Mouse (Mus musculus): Measurements from ENCODE around the gene Cd300ld3.
A peak's percentile ranks its signal among the peaks of the same experiment; 100 is the strongest.
"Not testable (repeated sequence)": the region's sequence is repeated elsewhere in the genome, so short reads cannot be mapped to it uniquely, and the experiment has no call there.

Cd300ld3 gene

DNA sequence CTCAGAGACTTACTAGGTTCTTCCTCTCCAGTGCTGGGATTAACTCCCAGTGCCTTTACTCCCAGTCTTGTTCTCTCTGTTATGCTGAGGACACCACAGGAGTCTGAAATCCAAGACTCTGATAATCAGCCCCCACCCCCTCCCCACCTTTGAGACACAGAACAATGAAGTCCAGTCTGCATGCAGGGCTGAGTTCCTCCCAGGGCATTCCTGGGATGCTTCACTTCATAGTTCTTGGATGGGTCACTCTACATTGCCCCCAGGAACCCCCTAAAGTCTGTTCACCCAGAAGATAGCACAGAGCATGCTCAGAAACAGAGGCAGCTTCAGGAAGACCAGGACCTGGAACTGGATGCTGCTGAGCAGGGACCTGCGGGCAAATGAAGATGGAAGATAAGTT is 4.8 kb upstream of the Cd300ld3 start:
- DNase-seq (ENCODE audit: low spot score) = no peak

DNA sequence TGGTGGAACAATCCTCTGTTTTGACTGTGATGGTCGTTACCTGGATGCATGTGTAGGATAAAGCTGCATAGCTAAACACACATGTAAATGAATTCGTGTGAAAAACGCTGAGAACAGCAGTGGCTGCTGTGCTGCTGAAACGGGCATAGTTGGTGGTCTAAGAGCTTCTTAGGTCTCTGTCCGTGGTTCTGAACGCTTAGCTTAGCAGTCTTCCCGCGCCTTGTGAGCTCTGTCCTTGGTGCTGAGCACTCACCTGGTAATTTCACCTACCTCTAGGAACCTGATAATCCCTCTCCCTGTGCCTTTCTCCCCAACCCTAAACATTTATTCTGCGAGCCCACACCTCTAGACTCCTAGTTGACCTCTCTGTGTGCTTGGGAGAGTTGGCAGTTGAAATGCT is 4.0 kb upstream of the Cd300ld3 start:
- DNase-seq (ENCODE audit: low spot score) = peak; percentile 42

DNA sequence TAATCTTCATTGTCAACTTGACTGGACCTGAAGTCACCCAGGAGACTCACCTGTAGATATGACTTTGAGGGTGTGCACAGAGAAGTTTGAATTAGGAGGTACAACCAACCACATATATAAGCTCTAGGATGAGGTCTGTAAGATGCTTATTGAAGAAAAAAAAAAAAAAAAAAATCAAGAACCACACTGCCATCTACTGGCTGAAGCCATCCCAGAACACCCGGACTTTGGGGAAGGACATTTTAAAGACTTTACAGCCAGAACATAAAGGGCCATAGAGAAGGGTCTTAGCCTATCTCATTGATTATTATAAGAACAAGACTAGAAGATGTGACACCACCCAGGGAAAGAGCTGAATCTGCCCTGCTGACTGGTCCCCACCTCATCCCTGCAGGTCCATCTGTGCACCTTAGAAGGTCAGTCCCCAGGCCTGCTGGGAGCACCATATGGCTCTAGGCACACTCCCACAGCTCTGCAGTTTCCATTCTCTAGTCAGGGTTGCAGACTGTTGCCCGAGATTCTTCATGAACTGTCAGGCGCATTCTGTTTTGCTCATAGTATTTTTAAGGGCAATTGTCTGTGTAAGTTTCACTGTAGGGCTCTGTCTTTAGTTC is 1.2 kb upstream of the Cd300ld3 start:
- no peak for DNase-seq (ENCODE audit: low spot score)

DNA sequence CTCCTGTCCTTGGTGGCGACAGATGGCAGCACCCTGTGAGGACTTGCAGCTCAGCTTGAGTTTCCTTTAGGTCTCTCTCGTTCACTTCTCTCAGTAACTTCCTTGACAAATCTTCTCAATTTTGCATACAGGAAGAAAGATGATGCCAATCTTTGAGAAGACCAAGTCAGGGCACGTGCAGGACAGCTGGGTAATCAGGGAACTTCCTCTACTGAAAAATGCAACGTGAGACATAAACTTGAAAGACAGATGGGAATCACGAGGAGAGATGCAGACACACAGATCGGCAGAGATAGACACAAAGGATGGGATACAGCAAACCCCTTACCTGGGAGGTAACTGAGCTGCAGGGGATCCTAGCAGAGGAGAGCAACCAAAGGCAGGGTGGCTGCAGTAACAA is 10.5 kb downstream of the Cd300ld3 start, which contains the start of gene Cd300ld5:
Cd300ld5 (minus strand) TSS at position 101 of the 400 bp plus-strand sequence.
- DNase-seq (ENCODE audit: low spot score) = not testable (repeated sequence)

DNA sequence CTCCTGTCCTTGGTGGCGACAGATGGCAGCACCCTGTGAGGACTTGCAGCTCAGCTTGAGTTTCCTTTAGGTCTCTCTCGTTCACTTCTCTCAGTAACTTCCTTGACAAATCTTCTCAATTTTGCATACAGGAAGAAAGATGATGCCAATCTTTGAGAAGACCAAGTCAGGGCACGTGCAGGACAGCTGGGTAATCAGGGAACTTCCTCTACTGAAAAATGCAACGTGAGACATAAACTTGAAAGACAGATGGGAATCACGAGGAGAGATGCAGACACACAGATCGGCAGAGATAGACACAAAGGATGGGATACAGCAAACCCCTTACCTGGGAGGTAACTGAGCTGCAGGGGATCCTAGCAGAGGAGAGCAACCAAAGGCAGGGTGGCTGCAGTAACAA is 21.3 kb downstream of the Cd300ld3 start, which contains the start of gene Cd300ld4:
Cd300ld4 (minus strand) TSS at position 101 of the 400 bp plus-strand sequence.
- not testable (repeated sequence) for DNase-seq (ENCODE audit: low spot score)

DNA sequence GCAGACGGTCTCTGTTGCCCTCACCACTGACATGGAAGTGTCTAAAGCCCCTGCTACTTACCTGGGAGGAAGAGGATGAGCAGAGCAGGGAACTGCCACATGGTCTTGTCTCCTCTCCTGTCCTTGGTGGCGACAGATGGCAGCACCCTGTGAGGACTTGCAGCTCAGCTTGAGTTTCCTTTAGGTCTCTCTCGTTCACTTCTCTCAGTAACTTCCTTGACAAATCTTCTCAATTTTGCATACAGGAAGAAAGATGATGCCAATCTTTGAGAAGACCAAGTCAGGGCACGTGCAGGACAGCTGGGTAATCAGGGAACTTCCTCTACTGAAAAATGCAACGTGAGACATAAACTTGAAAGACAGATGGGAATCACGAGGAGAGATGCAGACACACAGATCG is 32.1 kb downstream of the Cd300ld3 start, which contains the start of gene Cd300ld2:
Cd300ld2 (minus strand) TSS at position 101 of the 400 bp plus-strand sequence.
- not testable (repeated sequence) for DNase-seq (ENCODE audit: low spot score)

DNA sequence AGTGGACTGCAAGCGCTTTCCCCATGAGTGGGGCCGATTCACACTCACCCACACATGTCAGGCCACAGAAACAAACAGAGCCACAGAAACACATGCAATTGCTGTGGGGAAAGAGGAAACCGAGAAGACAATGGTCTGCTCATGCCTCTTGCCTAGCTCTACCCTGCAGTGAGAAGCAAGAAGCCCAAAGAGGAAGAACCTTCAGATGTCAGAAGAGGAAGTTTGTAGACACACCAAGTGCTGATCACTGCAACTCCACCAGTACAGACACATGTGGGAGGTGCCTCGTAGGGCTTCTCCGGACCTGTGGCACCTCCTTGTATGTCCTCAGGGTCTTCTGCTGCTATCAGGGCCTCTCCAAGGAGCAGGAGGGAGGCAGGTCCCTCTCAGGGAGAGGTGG is 44.1 kb downstream of the Cd300ld3 start:
- no peak for DNase-seq (ENCODE audit: low spot score)

DNA sequence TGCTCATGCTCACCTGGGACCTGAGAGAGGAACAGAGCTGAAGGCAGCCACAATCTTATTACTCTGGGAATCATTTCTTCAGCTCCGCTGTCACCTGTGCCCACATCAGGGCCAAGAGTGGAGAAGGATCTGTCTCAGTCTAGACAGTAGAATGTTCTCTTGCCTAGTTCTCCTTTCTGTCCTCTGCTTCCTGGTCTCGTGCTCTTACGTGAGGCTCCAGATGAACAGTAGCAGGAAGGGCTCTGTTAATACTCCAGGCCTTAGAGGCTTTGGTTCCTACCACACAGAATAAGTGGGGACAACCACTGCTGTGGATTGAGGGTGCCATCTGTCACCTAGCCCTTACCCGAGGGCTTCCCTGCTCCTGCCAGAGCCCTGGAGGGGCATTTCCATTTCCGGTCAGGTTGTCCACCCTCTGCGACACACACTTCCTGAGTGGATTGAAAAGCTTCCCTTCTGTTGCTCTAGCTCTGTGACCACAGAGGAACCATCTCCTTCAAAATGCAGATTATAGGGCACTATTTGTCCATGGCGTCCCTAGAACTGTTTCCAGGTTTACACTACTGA is 46.7 kb downstream of the Cd300ld3 start, which contains the start of gene Cd300c2:
Cd300c2 (minus strand) TSS at position 407 of the 567 bp plus-strand sequence.
- no peak for DNase-seq (ENCODE audit: low spot score)
